Mouse (Mus musculus): Measurements from ENCODE around the gene Ifna1. TPM values are rescaled to one million over a fixed set of nuclear protein-coding genes. Genes with fewer than 3 reads are reported as not detected.
"Not testable (repeated sequence)": the region's sequence is repeated elsewhere in the genome, so short reads cannot be mapped to it uniquely, and the experiment has no call there.

Gene Ifna1
- total and polyA plus RNA-seq, 3 experiments = not detected

- Histone ChIP-seq H3K79me2 (ENCODE audit: control insufficient read depth, insufficient read depth, low read length, poor library complexity) (no peaks in the 10 kb centered on the region), H3K9me3 (replicated peaks; ENCODE audit: insufficient read depth, low read length) (no peaks in the 10 kb centered on the region), H3K9ac (ENCODE audit: control insufficient read depth, low read depth, low read length, poor library complexity, severe bottlenecking) (no peak within 1 kb of the TSS), H3K27me3 (ENCODE audit: control insufficient read depth in 1 of 2, insufficient read depth in 2 of 2, low read length in 2 of 2) (peaks cover 2 to 24% of the 10 kb centered on the region in 2 experiments; a peak in 3 of 4 replicates), H3K36me3 (ENCODE audit: control insufficient read depth in 1 of 2, insufficient read depth in 2 of 2, low read length in 2 of 2) (no peaks in the 10 kb centered on the region), H3K4me3 (ENCODE audit: control insufficient read depth in 1 of 2, insufficient read depth in 1 of 2, low read depth in 2 of 2, low read length in 2 of 2) (no peak within 1 kb of the TSS), H3K27ac (ENCODE audit: control insufficient read depth, low read depth, low read length) (no peak within 1 kb of the TSS), H3K4me1 (ENCODE audit: control insufficient read depth in 1 of 2, insufficient read depth in 2 of 2, low read length in 2 of 2) (no peaks in the 10 kb centered on the region)
- no peak for TF ChIP-seq POLR2AphosphoS5 (IDR thresholded peaks at IDR 0.05; ENCODE audit: borderline replicate concordance, low read depth, low read length)
- no peak for TF ChIP-seq SMC3 (IDR thresholded peaks at IDR 0.05; ENCODE audit: low read depth, low read length)
- TF ChIP-seq RCOR1 (IDR thresholded peaks at IDR 0.05; ENCODE audit: low read depth, low read length) = no peak
- no peak for TF ChIP-seq MXI1 (IDR thresholded peaks at IDR 0.05; ENCODE audit: low read depth, low read length)
- TF ChIP-seq NRF1 (IDR thresholded peaks at IDR 0.05; ENCODE audit: insufficient read depth, low read depth, low read length, poor library complexity, severe bottlenecking) = no peak
- no peak for TF ChIP-seq MYC (IDR thresholded peaks at IDR 0.05; ENCODE audit: low read depth, low read length)
- no peak for DNase-seq (ENCODE audit: low read depth, low spot score)
Observed at GRCm38 (mm10) chr4:88815928-88816327, 34.0 kb upstream of the Ifna1 start, which contains the start of gene Ifna7. TSS of gene Ifna7 (plus strand) at chr4:88816228.

GRCm38 (mm10) chr4:88819659-88820058 lies 30.2 kb upstream of the Ifna1 start, which contains the start of gene Ifna11:
TSS of gene Ifna11 (plus strand) at chr4:88819959.
- DNase-seq (ENCODE audit: low read depth, low spot score) = no peak
- no peaks in the 10 kb centered on the region for H3K36me3 ChIP-seq (ENCODE audit: control insufficient read depth in 1 of 2, insufficient read depth in 2 of 2, low read length in 2 of 2)
- H3K9ac ChIP-seq (ENCODE audit: control insufficient read depth, low read depth, low read length, poor library complexity, severe bottlenecking) = no peak within 1 kb of the TSS
- no peak within 1 kb of the TSS for H3K27ac ChIP-seq (ENCODE audit: control insufficient read depth, low read depth, low read length)
- H3K9me3 ChIP-seq (replicated peaks; ENCODE audit: insufficient read depth, low read length) = no peaks in the 10 kb centered on the region
- peaks cover 2 to 17% of the 10 kb centered on the region in 2 experiments; a peak in 3 of 4 replicates for H3K27me3 ChIP-seq (ENCODE audit: control insufficient read depth in 1 of 2, insufficient read depth in 2 of 2, low read length in 2 of 2)
- no peaks in the 10 kb centered on the region for H3K4me1 ChIP-seq (ENCODE audit: control insufficient read depth in 1 of 2, insufficient read depth in 2 of 2, low read length in 2 of 2)
- H3K79me2 ChIP-seq (ENCODE audit: control insufficient read depth, insufficient read depth, low read length, poor library complexity) = no peaks in the 10 kb centered on the region
- TF ChIP-seq KAT2A (conservative IDR thresholded peaks at IDR 0.05; ENCODE audit: low read depth, low read length) (no peak), CHD2 (IDR thresholded peaks at IDR 0.05; ENCODE audit: low read length) (no peak), GATA1 (IDR thresholded peaks at IDR 0.05; ENCODE audit: low read depth, low read length) (no peak), HCFC1 (IDR thresholded peaks at IDR 0.05; ENCODE audit: low read depth, low read length) (no peak)
- H3K4me3 ChIP-seq (ENCODE audit: control insufficient read depth in 1 of 2, insufficient read depth in 1 of 2, low read depth in 2 of 2, low read length in 2 of 2) = no peak within 1 kb of the TSS

- H3K79me2 ChIP-seq (ENCODE audit: control insufficient read depth, insufficient read depth, low read length, poor library complexity) = no peaks in the 10 kb centered on the region
- H3K27me3 ChIP-seq (ENCODE audit: control insufficient read depth in 1 of 2, insufficient read depth in 2 of 2, low read length in 2 of 2) = peaks cover 0 to 8% of the 10 kb centered on the region in 2 experiments; a peak in 3 of 4 replicates
- no peak overlapping the region for H3K27ac ChIP-seq (ENCODE audit: control insufficient read depth, low read depth, low read length)
- DNase-seq (ENCODE audit: low read depth, low spot score) = peak; percentile 15
- H3K36me3 ChIP-seq (ENCODE audit: control insufficient read depth in 1 of 2, insufficient read depth in 2 of 2, low read length in 2 of 2) = no peaks in the 10 kb centered on the region
- H3K4me3 ChIP-seq (ENCODE audit: control insufficient read depth in 1 of 2, insufficient read depth in 1 of 2, low read depth in 2 of 2, low read length in 2 of 2) = no peak overlapping the region
- no peaks in the 10 kb centered on the region for H3K9me3 ChIP-seq (replicated peaks; ENCODE audit: insufficient read depth, low read length)
- no peak overlapping the region for H3K9ac ChIP-seq (ENCODE audit: control insufficient read depth, low read depth, low read length, poor library complexity, severe bottlenecking)
- peak in 2 of 3 experiments; percentile 52 to 55; a peak in 4 of 6 replicates for TF ChIP-seq CTCF (IDR thresholded peaks at IDR 0.05 in 2 of 3, conservative IDR thresholded peaks at IDR 0.05 in 1 of 3; ENCODE audit: control insufficient read depth in 1 of 3, insufficient read depth in 1 of 3, low read depth in 2 of 3, low read length in 3 of 3, poor library complexity in 1 of 3, severe bottlenecking in 1 of 3)
- no peak for TF ChIP-seq MAFK (IDR thresholded peaks at IDR 0.05; ENCODE audit: borderline replicate concordance, low read depth, low read length)
- H3K4me1 ChIP-seq (ENCODE audit: control insufficient read depth in 1 of 2, insufficient read depth in 2 of 2, low read length in 2 of 2) = no peaks in the 10 kb centered on the region
Observed at GRCm38 (mm10) chr4:88822995-88823394, 26.9 kb upstream of the Ifna1 start.

- H3K4me3 ChIP-seq (ENCODE audit: control insufficient read depth in 1 of 2, insufficient read depth in 1 of 2, low read depth in 2 of 2, low read length in 2 of 2); H3K27me3 ChIP-seq (ENCODE audit: control insufficient read depth in 1 of 2, insufficient read depth in 2 of 2, low read length in 2 of 2); H3K9ac ChIP-seq (ENCODE audit: control insufficient read depth, low read depth, low read length, poor library complexity, severe bottlenecking); H3K27ac ChIP-seq (ENCODE audit: control insufficient read depth, low read depth, low read length); H3K36me3 ChIP-seq (ENCODE audit: control insufficient read depth in 1 of 2, insufficient read depth in 2 of 2, low read length in 2 of 2); H3K4me1 ChIP-seq (ENCODE audit: control insufficient read depth in 1 of 2, insufficient read depth in 2 of 2, low read length in 2 of 2); DNase-seq (ENCODE audit: low read depth, low spot score); H3K9me3 ChIP-seq (replicated peaks; ENCODE audit: insufficient read depth, low read length); H3K79me2 ChIP-seq (ENCODE audit: control insufficient read depth, insufficient read depth, low read length, poor library complexity): not testable (repeated sequence)
Observed at GRCm38 (mm10) chr4:88827116-88827515, 22.8 kb upstream of the Ifna1 start, which contains the start of gene Ifna6. TSS of gene Ifna6 (plus strand) at chr4:88827416.

Data from MEL (cell line).